Mouse (Mus musculus) liver, postnatal 0 days (tissue): Measurements from ENCODE around the gene Armcx3.

Source experiments
- CTCF ChIP-seq: sonication (generic); IDR thresholded peaks from 2 replicates; pipeline ENCODE4 v1.5.1; 2016; ENCODE audit warnings: antibody characterized with exemption, low read depth
- EP300 ChIP-seq: IDR thresholded peaks from 2 replicates; pipeline ENCODE4 v1.6.1; 2016; ENCODE audit warnings: antibody characterized with exemption, low read depth, mild to moderate bottlenecking

- TF ChIP-seq CTCF (no peak), EP300 (no peak)
Measured at GRCm38 (mm10) chrX:134757293-134757995, 1.0 kb downstream of the Armcx3 start.
